Mouse (Mus musculus) heart, adult 2 months (tissue): ENCODE measurements around the gene Fam163a. TPM values are rescaled to one million over a fixed set of nuclear protein-coding genes. Genes with fewer than 3 reads are reported as not detected.

Experiments used
- DNase-seq, 2 experiments: peaks; one replicate each; pipeline ENCODE4 v3.0.0; 2021
- H3K27ac ChIP-seq: fragments of 200-600 bp; 2 replicates; pipeline ENCODE4 v1.8.1; 2022
- H3K27me3 ChIP-seq: fragments of 200-500 bp; 2 replicates; pipeline ENCODE4 v1.6.1; 2012; ENCODE audit warnings: mild to moderate bottlenecking, low read length, inconsistent platforms, mixed read lengths; ENCODE audit not compliant: control insufficient read depth, insufficient read depth
- H3K36me3 ChIP-seq: fragments of 200-500 bp; 2 replicates; pipeline ENCODE4 v1.6.1; 2012; ENCODE audit warnings: low read length, inconsistent platforms; ENCODE audit not compliant: control insufficient read depth, insufficient read depth
- H3K4me1 ChIP-seq: fragments of 200-500 bp; 2 replicates; pipeline ENCODE4 v1.6.1; 2011; ENCODE audit warnings: low read length; ENCODE audit not compliant: control insufficient read depth, insufficient read depth
- H3K4me3 ChIP-seq: fragments of 200-600 bp; 2 replicates; pipeline ENCODE4 v1.8.1; 2022
- H3K79me2 ChIP-seq: fragments of 200-500 bp; replicated peaks from 2 replicates; pipeline ENCODE4 v1.6.1; 2012; ENCODE audit warnings: mild to moderate bottlenecking, inconsistent platforms, low read length, moderate library complexity, mixed read lengths; ENCODE audit not compliant: control insufficient read depth, insufficient read depth
- H3K9ac ChIP-seq: fragments of 200-500 bp; 2 replicates; pipeline ENCODE4 v1.6.1; 2012; ENCODE audit warnings: low read depth, mild to moderate bottlenecking, control low read depth, inconsistent platforms, low read length, mixed read lengths
- CTCF ChIP-seq: fragments of 200-600 bp; IDR thresholded peaks from 2 replicates; pipeline ENCODE4 v1.8.1; 2022; ENCODE audit warnings: antibody characterized with exemption, mild to moderate bottlenecking, moderate library complexity
- EP300 ChIP-seq: fragments of 200-500 bp; IDR thresholded peaks from 2 replicates; pipeline ENCODE4 v1.6.1; 2011; ENCODE audit warnings: low read depth, low read length, control low read depth; ENCODE audit not compliant: insufficient read depth
- POLR2A ChIP-seq: fragments of 200-500 bp; IDR thresholded peaks from 2 replicates; pipeline ENCODE4 v1.6.1; 2011; ENCODE audit warnings: mild to moderate bottlenecking, low read depth, low read length, control low read depth; ENCODE audit not compliant: insufficient read depth
- WGBS: fragments of 180-500 bp; shearing (Covaris S2); methylation state at CpG from one replicate; pipeline ENCODE4 v1.1.7; 2018; 5-methylcytosine and 5-hydroxymethylcytosine counted together
- intact Hi-C: fragments of 180-260 bp; cut with DNase I; formaldehyde crosslinking; loops from one replicate; pipeline ENCODE4 v1.15.1; 2025
- polyA plus RNA-seq: library from polyadenylated mRNA; depleted of rRNA; stranded (reverse); fragments of >200 nt; gene quantifications from 2 replicates; pipeline ENCODE4 v1.2.3, GENCODE M21; 2012
- total RNA-seq, 2 experiments: library from RNA; stranded (reverse); gene quantifications; 2 replicates each; pipeline ENCODE4 v1.2.3; 2021

The Fam163a gene
- total and polyA plus RNA-seq, 3 experiments = 0.23 TPM; not detected in 2

- Histone ChIP-seq H3K27ac (peak overlapping the region; percentile 4; the same call in 1 of the 2 replicates), H3K4me3 (no peak overlapping the region), H3K4me1 (no peaks in the 10 kb centered on the region), H3K27me3 (no peaks in the 10 kb centered on the region), H3K79me2 (no peaks in the 10 kb centered on the region), H3K36me3 (no peaks in the 10 kb centered on the region), H3K9ac (no peak overlapping the region)
- peak; percentile 56 to 60 for DNase-seq
- intact Hi-C loops = no loop called here
- WGBS = 24% methylated on average over 9 of the region's 9 CpGs
- TF ChIP-seq CTCF (no peak), EP300 (no peak), POLR2A (no peak)
These were observed 25.7 kb upstream of the Fam163a start for GRCm38 (mm10) chr1:156230339-156231089.

GRCm38 (mm10) chr1:156229448-156229847, 24.6 kb upstream of the Fam163a start:
- H3K27me3 ChIP-seq = no peaks in the 10 kb centered on the region
- H3K27ac ChIP-seq = no peak overlapping the region
- peak; percentile 89 for TF ChIP-seq CTCF
- no peak for TF ChIP-seq EP300
- TF ChIP-seq POLR2A = no peak
- DNase-seq = peak; percentile 44 to 64
- H3K36me3 ChIP-seq = no peaks in the 10 kb centered on the region
- intact Hi-C loops = loop anchor here (2.0 kb wide), 1 partner anchor 143 kb away; no protein-coding TSS in a partner anchor
- H3K4me3 ChIP-seq = no peak overlapping the region
- no peaks in the 10 kb centered on the region for H3K79me2 ChIP-seq
- no peak overlapping the region for H3K9ac ChIP-seq
- 15% methylated on average over 7 of the region's 7 CpGs for WGBS
- H3K4me1 ChIP-seq = no peaks in the 10 kb centered on the region

GRCm38 (mm10) chr1:156228728-156229127, 23.9 kb upstream of the Fam163a start:
- WGBS = 78% methylated on average over 4 of the region's 4 CpGs
- H3K79me2 ChIP-seq = no peaks in the 10 kb centered on the region
- H3K27me3 ChIP-seq = no peaks in the 10 kb centered on the region
- intact Hi-C loops = loop anchor here (2.0 kb wide), 1 partner anchor 142 kb away; no protein-coding TSS in a partner anchor
- TF ChIP-seq CTCF (no peak), POLR2A (no peak), EP300 (no peak)
- H3K36me3 ChIP-seq = no peaks in the 10 kb centered on the region
- no peak overlapping the region for H3K4me3 ChIP-seq
- no peak for DNase-seq
- H3K9ac ChIP-seq = no peak overlapping the region
- H3K27ac ChIP-seq = no peak overlapping the region
- H3K4me1 ChIP-seq = no peaks in the 10 kb centered on the region

- peaks cover 3% of the 10 kb centered on the region for H3K4me1 ChIP-seq
- DNase-seq = no peak
- H3K4me3 ChIP-seq = no peak overlapping the region
- intact Hi-C loops = no loop called here
- H3K79me2 ChIP-seq = no peaks in the 10 kb centered on the region
- no peak overlapping the region for H3K9ac ChIP-seq
- TF ChIP-seq CTCF (no peak), EP300 (no peak), POLR2A (no peak)
- 71% methylated on average over 5 of the region's 5 CpGs for WGBS
- H3K27me3 ChIP-seq = no peaks in the 10 kb centered on the region
- H3K36me3 ChIP-seq = no peaks in the 10 kb centered on the region
- no peak overlapping the region for H3K27ac ChIP-seq
These were observed 22.1 kb upstream of the Fam163a start for GRCm38 (mm10) chr1:156226903-156227302.

- 27% methylated on average over 13 of the region's 13 CpGs for WGBS
- Histone ChIP-seq H3K4me1 (peaks cover 12% of the 10 kb centered on the region), H3K27ac (no peak overlapping the region), H3K27me3 (no peaks in the 10 kb centered on the region), H3K79me2 (no peaks in the 10 kb centered on the region), H3K36me3 (no peaks in the 10 kb centered on the region), H3K9ac (no peak overlapping the region), H3K4me3 (no peak overlapping the region)
- DNase-seq = peak; percentile 31 to 40
- TF ChIP-seq EP300 (0 out of 2 replicates have a peak, but pooled peaks have one; percentile 24), CTCF (no peak)
- intact Hi-C loops = no loop called here
These were observed 17.6 kb upstream of the Fam163a start for GRCm38 (mm10) chr1:156222205-156223000.

- 86% methylated on average over 2 of the region's 2 CpGs for WGBS
- intact Hi-C loops = no loop called here
- H3K9ac ChIP-seq = no peak overlapping the region
- H3K4me3 ChIP-seq = no peak overlapping the region
- TF ChIP-seq CTCF (no peak), EP300 (no peak), POLR2A (no peak)
- no peaks in the 10 kb centered on the region for H3K27me3 ChIP-seq
- peaks cover 13% of the 10 kb centered on the region for H3K4me1 ChIP-seq
- H3K79me2 ChIP-seq = no peaks in the 10 kb centered on the region
- no peak for DNase-seq
- no peaks in the 10 kb centered on the region for H3K36me3 ChIP-seq
- no peak overlapping the region for H3K27ac ChIP-seq
These were observed 16.5 kb upstream of the Fam163a start for GRCm38 (mm10) chr1:156221327-156221726.
